Mouse (Mus musculus) frontal cortex, postnatal 25 days (tissue): ENCODE results near the gene Acnat1.
A peak's percentile ranks its signal among the peaks of the same experiment; 100 is the strongest.
"Not testable (repeated sequence)": the region's sequence is repeated elsewhere in the genome, so short reads cannot be mapped to it uniquely, and the experiment has no call there.

ENCODE experiments used
- DNase-seq, 2 experiments: peaks; one replicate each; pipeline ENCODE4 v3.0.0; 2022; ENCODE audit warnings: low spot score in 2 of 2

The Acnat1 gene

GRCm38 (mm10) chr4:49473435-49474100, at the start of gene Acnat1:
TSS of gene Acnat1 (minus strand) at chr4:49473912.
- DNase-seq = no peak

DNA sequence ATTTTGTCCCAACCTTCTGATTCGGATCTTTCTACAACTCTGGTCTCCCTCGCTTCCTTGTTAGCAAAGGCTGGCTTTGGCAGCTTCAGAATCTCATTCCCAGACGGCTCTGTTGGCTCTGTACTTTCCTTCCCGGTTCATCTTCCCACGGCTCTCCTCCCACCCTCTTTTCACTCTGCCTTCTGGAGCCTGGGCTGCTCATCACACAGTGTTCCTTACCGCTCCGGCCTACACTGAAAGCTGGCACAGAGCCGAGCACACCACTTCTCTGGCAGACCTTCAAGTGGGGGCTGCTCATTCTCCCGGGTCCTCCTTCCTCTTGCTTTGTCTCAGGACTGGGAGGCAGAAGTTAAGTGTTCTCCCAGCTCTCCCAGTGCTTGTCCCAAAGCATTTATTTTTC, 48.9 kb upstream of the Acnat1 start:
- peak; percentile 42 to 74 for DNase-seq

DNA sequence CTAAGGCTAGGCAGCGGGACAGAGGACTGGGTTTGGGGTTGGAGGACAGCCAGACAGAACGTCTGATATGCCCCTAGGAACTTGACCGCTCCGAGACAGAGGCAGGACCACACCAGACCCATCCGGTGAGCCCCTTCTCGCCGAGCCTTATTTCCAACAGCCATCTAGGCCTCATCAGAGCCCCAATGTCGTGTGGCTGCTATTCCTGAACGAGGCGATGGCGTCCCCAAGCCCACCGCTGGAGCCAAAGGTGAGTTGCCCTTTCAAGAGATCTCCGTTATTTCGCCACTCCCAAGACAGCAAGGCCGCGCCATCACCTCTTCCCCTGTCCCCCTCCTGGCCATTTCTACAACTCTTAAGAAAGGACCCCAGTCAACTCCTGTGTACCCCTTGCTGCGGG, 47.6 kb upstream of the Acnat1 start:
- DNase-seq = no peak

DNA sequence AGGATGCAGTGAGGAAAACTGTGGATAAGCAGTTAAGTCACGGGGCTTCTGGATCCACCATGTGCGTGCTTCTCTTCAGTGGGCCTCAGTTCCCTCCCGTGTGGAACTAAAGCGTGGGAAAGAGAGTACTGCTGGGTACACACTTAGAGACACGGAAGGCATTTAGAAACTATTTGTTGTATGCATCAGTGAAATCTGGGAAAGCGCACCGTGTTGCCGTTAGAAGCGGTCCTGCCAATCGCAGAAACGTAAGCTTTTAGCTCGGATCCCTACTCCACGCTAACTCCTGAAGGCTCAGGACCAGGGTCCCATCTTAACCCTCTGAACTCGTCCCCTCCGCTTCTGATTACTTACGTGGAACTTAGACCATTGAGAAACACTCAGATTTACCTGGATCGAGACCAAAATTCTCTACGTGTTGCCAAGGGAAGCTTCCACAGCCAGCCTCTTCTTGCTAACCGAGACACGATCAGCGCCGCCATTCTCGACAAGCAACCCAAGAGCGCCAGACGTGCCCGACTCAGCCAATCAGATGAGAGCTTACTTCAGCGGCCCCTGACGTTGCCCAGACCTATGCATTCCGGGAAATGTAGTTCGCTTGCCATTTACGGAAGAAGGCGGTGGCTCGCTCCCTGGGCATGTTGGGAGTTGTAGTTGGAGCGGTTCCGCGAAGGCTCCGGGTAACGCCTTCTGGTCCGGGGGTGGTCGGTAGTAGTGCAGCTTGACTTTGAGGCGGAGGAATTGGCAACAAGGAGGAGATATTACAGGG, 47.0 kb upstream of the Acnat1 start, which contains the start of the genes Mrpl50 and Zfp189:
Gene Mrpl50 (minus strand): TSS at position 522 of the 769 bp plus-strand sequence.
Gene Zfp189 (plus strand): TSS at position 605 of the 769 bp plus-strand sequence.
- DNase-seq = peak; percentile 84 to 91

DNA sequence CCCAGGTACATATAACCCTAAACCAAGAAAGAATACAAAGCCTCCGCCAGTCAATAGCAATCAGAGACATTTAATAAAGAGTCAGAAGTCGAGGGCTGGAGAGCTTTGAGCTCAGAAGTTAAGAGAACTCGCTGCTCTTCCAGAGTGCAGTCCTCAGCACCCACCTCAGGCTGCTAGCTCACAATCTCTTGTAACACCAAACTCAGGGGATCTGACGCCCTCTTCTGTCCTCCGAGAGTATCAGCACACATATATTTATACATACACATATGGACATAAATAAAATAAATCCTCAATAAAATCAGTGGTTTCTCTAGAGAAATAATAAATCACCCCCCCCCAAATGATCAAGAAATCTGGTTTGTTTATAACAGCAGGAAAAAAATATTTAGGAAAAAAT, 45.8 kb upstream of the Acnat1 start:
- DNase-seq = no peak

GRCm38 (mm10) chr4:49514441-49514840, 40.7 kb upstream of the Acnat1 start:
- no peak for DNase-seq

DNA sequence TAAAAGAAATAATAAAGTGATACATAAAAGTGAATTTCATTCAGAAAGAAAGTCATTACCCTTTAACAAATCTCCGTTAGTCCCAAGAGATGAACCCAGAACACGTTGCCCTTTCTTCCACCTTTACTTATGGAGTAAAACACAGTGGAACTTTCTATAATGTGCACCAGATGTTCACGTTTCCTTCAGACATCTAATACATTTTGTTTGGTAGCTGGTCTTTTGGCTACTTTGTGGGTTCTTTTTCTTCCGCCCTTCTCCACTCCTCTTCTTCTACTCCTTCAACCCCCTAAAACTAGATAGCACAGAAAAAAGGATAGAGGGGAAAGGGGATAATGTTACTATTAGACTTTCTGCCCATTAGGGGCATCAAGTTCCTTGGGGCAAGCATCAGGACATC, 38.9 kb upstream of the Acnat1 start:
- DNase-seq = no peak

GRCm38 (mm10) chr4:49510236-49510835, 36.6 kb upstream of the Acnat1 start:
- DNase-seq = not testable (repeated sequence)

- DNase-seq = no peak
Measured at GRCm38 (mm10) chr4:49509183-49509582, 35.5 kb upstream of the Acnat1 start.

- DNase-seq = no peak
Measured at GRCm38 (mm10) chr4:49506386-49506785, 32.7 kb upstream of the Acnat1 start, which contains the start of gene Baat. TSS of gene Baat (minus strand) at chr4:49506557.

GRCm38 (mm10) chr4:49503563-49503962, 29.9 kb upstream of the Acnat1 start:
- no peak for DNase-seq

DNA sequence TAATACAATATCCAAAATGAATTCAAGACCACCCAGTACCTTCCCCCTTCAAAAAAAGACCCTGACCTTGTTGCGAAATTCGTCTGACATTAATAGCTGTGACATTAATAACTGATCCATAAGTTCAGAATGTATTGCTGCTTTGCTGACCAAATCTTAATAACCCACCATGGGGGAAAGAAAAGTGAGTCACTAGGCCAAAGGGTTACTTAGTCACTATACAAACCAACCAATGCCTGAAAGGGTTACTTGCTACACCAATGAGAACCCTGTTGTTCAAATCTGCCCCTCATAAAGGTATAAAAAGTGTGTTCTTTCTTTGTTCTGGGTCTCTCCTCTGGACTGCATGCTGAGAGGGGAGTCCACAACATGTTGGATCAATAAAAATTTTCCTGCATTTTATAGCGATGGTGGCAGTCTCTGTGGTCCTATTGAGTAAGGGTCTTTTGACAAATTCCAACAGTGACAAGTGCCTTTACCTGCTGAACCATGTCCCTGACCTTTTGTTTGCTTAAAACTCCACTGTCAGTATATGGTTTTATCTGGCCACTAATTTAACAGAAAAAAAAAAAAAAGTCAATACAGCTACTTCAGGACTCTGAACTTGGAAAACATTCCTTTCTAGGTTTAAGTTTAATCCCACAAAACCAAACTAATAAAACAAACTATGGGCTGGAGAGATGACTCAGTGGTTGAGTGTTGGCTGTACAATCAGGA, 12.4 kb upstream of the Acnat1 start:
- DNase-seq = not testable (repeated sequence)

GRCm38 (mm10) chr4:49485442-49485841, 11.7 kb upstream of the Acnat1 start:
- DNase-seq = no peak

GRCm38 (mm10) chr4:49480896-49481295, 7.2 kb upstream of the Acnat1 start:
- DNase-seq = no peak

DNA sequence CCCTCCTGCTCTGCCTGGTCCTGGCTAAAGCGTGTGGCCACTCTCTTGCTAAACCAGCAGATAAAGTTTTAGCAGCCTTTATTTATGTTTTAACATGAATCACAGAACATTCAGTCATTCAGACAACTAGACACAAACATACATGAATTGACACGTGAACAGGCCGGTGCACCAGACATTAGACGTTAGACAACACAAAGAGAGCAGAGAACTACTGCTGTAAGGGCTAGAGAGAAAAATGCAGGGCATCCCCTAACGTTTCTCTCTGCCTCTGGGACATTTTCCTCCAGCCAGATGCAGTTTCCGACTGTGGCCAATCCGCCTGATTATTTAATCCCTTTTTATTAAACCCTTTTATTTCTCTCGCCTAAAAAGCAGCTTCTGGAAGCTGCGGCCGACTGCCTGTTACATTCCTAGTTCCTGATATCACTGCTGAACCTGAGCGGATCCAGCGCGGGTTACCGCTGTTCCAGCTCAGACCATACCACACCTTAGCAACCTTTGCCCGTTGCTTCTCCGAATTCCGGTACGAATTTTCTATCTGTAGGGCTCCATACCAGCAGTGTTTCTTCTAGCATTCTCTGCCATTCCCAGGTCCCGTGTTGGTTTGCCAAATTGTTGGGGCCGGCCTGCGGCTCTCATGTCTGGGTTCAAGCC, 6.5 kb upstream of the Acnat1 start:
- DNase-seq = no peak

- not testable (repeated sequence) for DNase-seq
Measured at GRCm38 (mm10) chr4:49479035-49479434, 5.3 kb upstream of the Acnat1 start.

GRCm38 (mm10) chr4:49478118-49478877, 4.6 kb upstream of the Acnat1 start:
- DNase-seq = no peak

- DNase-seq = no peak
Measured at GRCm38 (mm10) chr4:49474583-49474982, 871 bp upstream of the Acnat1 start.

DNA sequence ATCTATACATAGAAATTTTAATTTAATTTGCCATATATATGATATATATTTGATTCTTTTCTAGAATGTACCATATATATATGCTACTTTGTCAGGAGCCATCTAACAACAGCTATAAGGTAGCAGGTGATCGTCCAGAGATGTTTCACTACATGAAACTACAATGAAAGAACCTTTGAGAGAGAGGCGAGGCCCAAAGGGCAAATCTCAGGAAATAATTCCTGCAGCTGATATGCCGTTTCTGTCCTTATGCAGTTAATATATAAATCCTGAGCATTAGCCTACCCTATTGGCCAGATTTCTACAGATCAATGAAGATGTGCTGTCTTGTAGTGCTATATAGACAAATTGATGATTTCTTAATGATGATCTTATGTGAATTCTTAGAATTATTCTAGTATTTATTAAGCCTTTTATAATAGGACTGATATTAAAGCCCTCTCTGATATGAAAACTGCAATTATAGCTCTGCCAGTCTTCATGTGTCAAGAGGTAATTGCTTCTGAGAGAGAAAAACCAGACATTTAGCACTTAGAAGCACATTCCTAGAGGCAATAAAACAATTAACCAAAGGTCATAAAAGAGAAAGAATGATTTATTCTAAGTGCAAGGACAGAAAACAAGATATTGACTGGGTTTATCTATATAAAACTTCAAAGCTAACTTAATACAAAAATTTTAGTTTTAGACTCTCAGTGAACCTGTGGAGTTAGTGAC, 4.1 kb downstream of the Acnat1 start:
- DNase-seq = no peak

DNA sequence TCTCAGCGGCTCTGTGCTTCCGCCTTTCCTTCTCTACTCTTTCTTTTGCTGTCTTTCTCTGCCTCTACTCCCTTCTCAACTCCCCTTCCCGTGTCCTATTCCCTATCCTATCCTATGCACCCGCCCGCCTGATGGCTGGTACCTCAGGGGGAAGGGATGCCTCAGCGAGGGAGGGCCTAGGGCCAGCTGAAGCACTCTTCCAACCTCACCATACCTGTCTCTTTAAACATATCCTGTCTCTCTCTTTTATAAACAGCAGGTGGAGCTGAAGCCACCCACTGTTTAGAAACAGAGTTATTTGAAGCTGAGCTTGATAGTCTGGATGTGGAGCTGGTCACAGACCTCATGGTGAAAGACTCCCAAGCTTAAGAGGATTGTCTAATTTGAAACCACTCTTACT, 6.4 kb downstream of the Acnat1 start:
- DNase-seq = no peak
